Mouse (Mus musculus) spleen, adult 10 weeks (tissue): ENCODE measurements around the gene Moap1. TPM values are rescaled to one million over a fixed set of nuclear protein-coding genes. Genes with fewer than 3 reads are reported as not detected.

Source experiments
- polyA plus RNA-seq: library from polyadenylated mRNA; stranded (reverse); fragments of 350-450 nt; fragmentation: Illumina TruSeq; extraction: RNeasy Lipid Tissue Mini Kit (QIAGEN cat#74804); gene quantifications from one replicate; pipeline ENCODE4 v1.2.3, GENCODE M21; 2015; ENCODE audit warnings: low replicate concordance; ENCODE audit not compliant: insufficient read depth

Gene Moap1
- 5.1 TPM for polyA plus RNA-seq

DNA sequence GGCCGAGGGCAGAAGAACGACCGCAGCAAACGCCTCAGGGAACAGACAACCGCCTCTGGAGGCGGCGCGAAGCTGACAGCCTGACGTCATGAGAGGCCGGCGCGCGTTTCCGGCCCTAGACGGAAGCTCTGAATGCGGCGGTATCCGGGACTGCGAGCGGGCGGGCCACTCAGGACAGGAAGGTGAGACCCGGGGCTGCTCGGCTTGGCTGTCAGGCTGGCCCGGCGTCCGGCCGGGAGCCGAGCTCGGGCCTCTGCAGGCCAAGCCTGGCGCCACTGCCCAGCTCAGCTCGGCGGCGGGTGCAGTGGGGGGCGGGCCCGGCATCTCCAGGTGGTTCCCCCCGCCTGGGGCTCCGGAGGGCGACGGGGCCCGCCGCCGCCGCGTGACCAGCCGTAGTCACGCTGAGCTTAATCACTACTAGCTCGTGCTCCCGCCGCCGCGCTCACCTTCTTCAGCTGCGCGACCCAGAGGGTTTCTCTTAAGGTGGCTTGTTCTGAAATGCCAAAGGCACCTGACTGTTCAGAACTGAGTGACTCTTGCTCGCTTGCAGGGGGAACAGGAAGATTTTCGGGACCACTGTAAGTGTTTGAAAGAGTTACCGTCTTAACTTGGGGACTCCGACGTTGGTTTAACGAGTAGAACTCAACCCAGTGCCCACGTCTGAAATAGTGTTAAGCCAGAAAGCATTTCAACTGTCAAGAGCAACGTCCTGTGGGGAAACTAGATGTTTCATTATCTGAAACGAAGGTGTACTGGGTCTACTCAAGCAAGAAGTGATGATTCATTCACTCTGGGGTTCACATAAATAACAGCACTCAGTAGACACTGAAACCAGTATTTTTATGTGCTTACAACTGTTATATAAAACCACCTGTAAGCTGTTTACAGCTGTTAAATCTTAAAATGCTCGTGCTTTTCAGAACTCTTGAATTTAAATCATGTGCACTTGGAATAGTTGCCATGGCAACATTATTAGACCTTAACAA is at the start of gene Moap1, which contains the start of gene Tmem251:
Moap1 (minus strand) TSS at position 73 of the 986 bp plus-strand sequence.
Tmem251 (plus strand) TSS at position 174 of the 986 bp plus-strand sequence.

DNA sequence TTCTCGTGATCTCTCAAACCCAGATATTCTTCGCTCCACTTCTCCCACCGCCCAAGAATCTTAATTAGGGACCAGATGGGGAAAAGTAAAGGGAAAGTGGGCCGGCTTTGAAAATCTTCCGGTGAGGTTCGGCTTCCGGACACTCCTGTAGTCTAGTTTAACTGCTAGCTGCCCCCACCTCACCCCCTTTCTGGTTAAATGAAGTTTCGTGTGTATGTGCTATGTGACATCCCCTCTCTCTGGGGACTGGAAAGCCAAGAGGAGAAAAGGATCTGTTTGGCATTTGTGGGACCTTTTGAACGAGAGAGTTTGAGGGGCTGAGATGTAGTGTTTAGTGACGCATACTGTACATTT is 14.9 kb upstream of the Moap1 start, which contains the start of gene Gm20604:
Gm20604 (minus strand) TSS at position 270 of the 354 bp plus-strand sequence.

DNA sequence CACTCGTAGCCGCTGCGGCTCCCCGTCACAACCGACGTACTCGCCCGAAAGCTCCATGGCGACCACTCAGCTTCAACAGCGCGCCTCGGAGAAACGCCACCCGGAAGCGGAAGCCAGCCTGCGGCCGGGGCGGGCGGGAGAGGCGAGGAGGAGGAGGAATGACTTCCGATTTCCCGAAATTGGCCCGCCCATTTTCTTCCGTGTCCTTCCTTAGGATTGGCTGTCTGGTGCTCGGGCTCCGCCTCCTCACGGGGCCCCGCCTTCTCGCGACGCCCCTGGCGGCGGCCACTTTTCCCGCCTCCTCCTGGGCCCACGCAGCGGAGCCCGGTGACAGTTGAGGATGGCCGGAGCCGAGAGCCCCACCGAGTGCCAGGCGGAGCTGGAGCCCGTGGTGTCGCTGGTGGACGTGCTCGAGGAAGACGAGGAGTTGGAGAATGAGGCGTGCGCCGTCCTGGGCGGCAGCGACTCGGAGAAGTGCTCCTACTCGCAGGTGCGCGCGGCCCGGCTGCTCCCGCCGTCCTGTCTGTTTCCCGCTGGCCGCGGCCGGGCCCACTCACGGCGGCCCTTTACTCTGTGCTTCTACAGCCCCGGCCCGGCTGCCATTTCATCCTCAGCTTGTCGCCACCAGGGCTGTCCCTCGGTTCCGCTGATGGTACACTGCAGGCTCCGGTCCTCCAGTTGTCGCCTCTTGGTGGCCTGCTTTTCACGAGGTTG is 14.4 kb upstream of the Moap1 start, which contains the start of the genes Gm28051, Gon7 and Ubr7:
Gm28051 (minus strand) TSS at position 77 of the 714 bp plus-strand sequence.
Gon7 (minus strand) TSS at position 115 of the 714 bp plus-strand sequence.
Ubr7 (plus strand) TSS at position 279 of the 714 bp plus-strand sequence.

DNA sequence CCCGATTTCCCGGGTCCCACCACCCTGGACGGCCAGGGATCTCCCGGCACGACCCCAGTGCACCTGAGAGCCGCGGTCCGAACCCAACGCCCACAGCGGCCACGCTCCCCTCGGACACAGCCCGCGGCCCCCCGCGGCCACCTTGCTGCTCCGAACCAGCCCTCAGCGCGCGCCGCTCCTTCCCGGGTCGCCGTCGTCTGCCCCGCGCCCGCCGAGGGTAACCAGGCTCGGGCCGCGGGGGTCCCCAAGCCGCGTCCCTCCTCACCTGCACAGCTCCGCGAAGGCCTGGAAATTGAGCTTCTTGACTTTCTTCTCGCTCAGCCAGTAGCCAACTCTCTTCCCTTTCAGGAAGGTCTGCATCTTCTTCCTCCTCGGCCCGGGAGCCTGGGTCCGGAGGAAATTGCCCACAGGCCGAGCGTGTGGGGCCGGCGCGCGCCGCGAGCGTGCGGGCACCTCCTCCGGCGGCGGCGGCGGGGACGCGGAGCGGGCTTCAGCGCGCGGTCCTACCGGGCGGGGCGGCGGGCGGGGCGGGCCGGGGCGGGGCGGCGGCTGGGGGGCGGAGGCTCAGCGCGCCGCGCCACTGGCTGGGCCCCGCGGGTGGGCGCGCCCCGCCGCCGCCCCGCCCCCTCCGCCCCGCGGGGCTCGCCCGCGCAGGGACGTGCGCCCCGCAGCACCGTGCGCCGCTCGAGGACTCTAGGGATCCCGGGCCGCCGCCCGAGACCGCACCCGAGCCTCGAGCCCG is 38.8 kb downstream of the Moap1 start, which contains the start of gene Itpk1:
Itpk1 (minus strand) TSS at position 474 of the 742 bp plus-strand sequence.

Other genes starting within 250 kb of the Moap1 start
- not detected for gene Chga, start 188.7 kb downstream of the Moap1 start, polyA plus RNA-seq
- gene Itpk1, start 38.7 kb downstream of the Moap1 start, polyA plus RNA-seq, result 11.1 TPM
- 13.5 TPM for gene Tmem251, start 101 bp upstream of the Moap1 start, polyA plus RNA-seq
- gene Gm28051, start 14.1 kb upstream of the Moap1 start, polyA plus RNA-seq, result not detected
- 20.0 TPM for gene Gon7, start 14.1 kb upstream of the Moap1 start, polyA plus RNA-seq
- 33.0 TPM for gene Ubr7, start 14.3 kb upstream of the Moap1 start, polyA plus RNA-seq
- 6.5 TPM for gene Gm20604, start 15.0 kb upstream of the Moap1 start, polyA plus RNA-seq
- 29.5 TPM for gene Btbd7, start 134.8 kb upstream of the Moap1 start, polyA plus RNA-seq
- gene Cox8c, start 155.7 kb upstream of the Moap1 start, polyA plus RNA-seq, result not detected
- 0.14 TPM for gene Unc79, start 205.2 kb upstream of the Moap1 start, polyA plus RNA-seq